Mouse (Mus musculus): ENCODE results near the gene Dram1.
A peak's percentile ranks its signal among the peaks of the same experiment; 100 is the strongest.

Dram1 gene

GRCm38 (mm10) chr10:88379013-88379885 is at the start of gene Dram1, which contains the start of gene Gnptab:
Gene Dram1, minus strand, starts transcription at chr10:88379080.
Gene Gnptab, plus strand, starts transcription at chr10:88379132.
- DNase-seq (ENCODE audit: low spot score in 2 of 2): peak; percentile 88 to 92

GRCm38 (mm10) chr10:88427998-88428397 is 49.1 kb upstream of the Dram1 start:
- DNase-seq (ENCODE audit: low spot score in 2 of 2): no peak

- DNase-seq (ENCODE audit: low spot score in 2 of 2): no peak
Observed at GRCm38 (mm10) chr10:88426896-88427295, 48.0 kb upstream of the Dram1 start.

GRCm38 (mm10) chr10:88426158-88426816 is 47.4 kb upstream of the Dram1 start:
- peak in 1 of 2 experiments; percentile 63 for DNase-seq (ENCODE audit: low spot score in 2 of 2)

- peak in 1 of 2 experiments; percentile 26 for DNase-seq (ENCODE audit: low spot score in 2 of 2)
Observed at GRCm38 (mm10) chr10:88420655-88421435, 42.0 kb upstream of the Dram1 start.

GRCm38 (mm10) chr10:88420141-88420541 is 41.3 kb upstream of the Dram1 start:
- DNase-seq (ENCODE audit: low spot score in 2 of 2): no peak

- no peak for DNase-seq (ENCODE audit: low spot score in 2 of 2)
Observed at GRCm38 (mm10) chr10:88417686-88418085, 38.8 kb upstream of the Dram1 start.

GRCm38 (mm10) chr10:88412290-88412995 is 33.6 kb upstream of the Dram1 start:
- no peak for DNase-seq (ENCODE audit: low spot score in 2 of 2)

GRCm38 (mm10) chr10:88409751-88410150 is 30.9 kb upstream of the Dram1 start:
- no peak for DNase-seq (ENCODE audit: low spot score in 2 of 2)

GRCm38 (mm10) chr10:88407875-88408631 is 29.2 kb upstream of the Dram1 start:
- DNase-seq (ENCODE audit: low spot score in 2 of 2): no peak

GRCm38 (mm10) chr10:88405812-88406211 is 26.9 kb upstream of the Dram1 start:
- DNase-seq (ENCODE audit: low spot score in 2 of 2): no peak

- no peak for DNase-seq (ENCODE audit: low spot score in 2 of 2)
Observed at GRCm38 (mm10) chr10:88404220-88404619, 25.3 kb upstream of the Dram1 start.

- DNase-seq (ENCODE audit: low spot score in 2 of 2): no peak
Observed at GRCm38 (mm10) chr10:88403021-88403420, 24.1 kb upstream of the Dram1 start.

GRCm38 (mm10) chr10:88399271-88399670 is 20.4 kb upstream of the Dram1 start:
- no peak for DNase-seq (ENCODE audit: low spot score in 2 of 2)

GRCm38 (mm10) chr10:88398668-88399243 is 19.9 kb upstream of the Dram1 start:
- no peak for DNase-seq (ENCODE audit: low spot score in 2 of 2)

- no peak for DNase-seq (ENCODE audit: low spot score in 2 of 2)
Observed at GRCm38 (mm10) chr10:88392181-88392847, 13.4 kb upstream of the Dram1 start.

- no peak for DNase-seq (ENCODE audit: low spot score in 2 of 2)
Observed at GRCm38 (mm10) chr10:88391495-88391894, 12.6 kb upstream of the Dram1 start.

- peak in 1 of 2 experiments; percentile 43 for DNase-seq (ENCODE audit: low spot score in 2 of 2)
Observed at GRCm38 (mm10) chr10:88390096-88390790, 11.4 kb upstream of the Dram1 start.

GRCm38 (mm10) chr10:88389576-88389975 is 10.7 kb upstream of the Dram1 start:
- DNase-seq (ENCODE audit: low spot score in 2 of 2): peak in 1 of 2 experiments; percentile 54

Measured in spleen, postnatal 10 days (tissue).